Mouse (Mus musculus): ENCODE results near the gene Arhgef17. TPM values are rescaled to one million over a fixed set of nuclear protein-coding genes. Genes with fewer than 3 reads are reported as not detected.

Arhgef17 gene
- total RNA-seq, 2 experiments from 2014 or later = 0.58 TPM; not detected in 1

- no peak for ATAC-seq (replicated peaks; ENCODE audit: low FRiP score, poor library complexity, severe bottlenecking)
Measured at GRCm38 (mm10) chr7:100828549-100828948, 103.4 kb downstream of the Arhgef17 start.

GRCm38 (mm10) chr7:100824661-100825060, 107.2 kb downstream of the Arhgef17 start:
- ATAC-seq (replicated peaks; ENCODE audit: low FRiP score, poor library complexity, severe bottlenecking) = no peak

Other genes starting within 250 kb of the Arhgef17 start
- gene Fam168a, start 225.5 kb downstream of the Arhgef17 start, total RNA-seq (2015; ENCODE audit: low replicate concordance) = 7.9 and 8.1 TPM in 2 replicates
- 3.4 and 5.9 TPM in 2 replicates for gene Fam168a, start 225.5 kb downstream of the Arhgef17 start, total RNA-seq (2017; ENCODE audit: low replicate concordance)
- 12.1 and 12.9 TPM in 2 replicates for gene Relt, start 68.7 kb downstream of the Arhgef17 start, total RNA-seq (2015; ENCODE audit: low replicate concordance)
- 11.6 and 14.8 TPM in 2 replicates for gene Relt, start 68.7 kb downstream of the Arhgef17 start, total RNA-seq (2017; ENCODE audit: low replicate concordance)
- gene P2ry6, start 42.5 kb upstream of the Arhgef17 start, total RNA-seq (2015; ENCODE audit: low replicate concordance) = 3.3 and 6.1 TPM in 2 replicates
- 0.42 and 0.94 TPM in 2 replicates for gene P2ry6, start 42.5 kb upstream of the Arhgef17 start, total RNA-seq (2017; ENCODE audit: low replicate concordance)
- gene P2ry2, start 80.8 kb upstream of the Arhgef17 start, total RNA-seq (2015; ENCODE audit: low replicate concordance) = 0.38 and 1.3 TPM in 2 replicates
- gene P2ry2, start 80.8 kb upstream of the Arhgef17 start, total RNA-seq (2017; ENCODE audit: low replicate concordance) = 0.28 and 0.68 TPM in 2 replicates
- gene Fchsd2, start 160.8 kb upstream of the Arhgef17 start, total RNA-seq (2015; ENCODE audit: low replicate concordance) = 6.7 and 7.3 TPM in 2 replicates
- gene Fchsd2, start 160.8 kb upstream of the Arhgef17 start, total RNA-seq (2017; ENCODE audit: low replicate concordance) = 3.1 and 12.8 TPM in 2 replicates

Measured in erythroblast, adult 5-6 weeks (primary cell).